Mouse (Mus musculus) limb, embryonic 12.5 days (tissue): ENCODE results near the gene Fam136a. TPM values are rescaled to one million over a fixed set of nuclear protein-coding genes. Genes with fewer than 3 reads are reported as not detected.
"Not testable (repeated sequence)": the region's sequence is repeated elsewhere in the genome, so short reads cannot be mapped to it uniquely, and the experiment has no call there.

Source experiments
- ATAC-seq: fragments of 200-750 bp; cut with Nextera tagmentation; 2 replicates; pipeline ENCODE4 v1.8.0; 2017; ENCODE audit warnings: low read depth, moderate TSS enrichment; ENCODE audit not compliant: insufficient number of reproducible peaks, insufficient read depth, low FRiP score, low TSS enrichment
- H3K27ac ChIP-seq: fragments of 300-500 bp; sonication (generic); 2 replicates; pipeline ENCODE4 v1.5.1; 2016; ENCODE audit warnings: mild to moderate bottlenecking, moderate library complexity
- H3K27me3 ChIP-seq: fragments of 300-500 bp; sonication (generic); 2 replicates; pipeline ENCODE4 v1.6.1; 2016; ENCODE audit warnings: mild to moderate bottlenecking, moderate library complexity
- H3K36me3 ChIP-seq: fragments of 300-500 bp; sonication (generic); 2 replicates; pipeline ENCODE4 v1.6.1; 2016; ENCODE audit warnings: mild to moderate bottlenecking, moderate library complexity
- H3K4me1 ChIP-seq: fragments of 300-500 bp; sonication (generic); replicated peaks from 2 replicates; pipeline ENCODE4 v1.6.1; 2016
- H3K4me2 ChIP-seq: fragments of 300-500 bp; sonication (generic); 2 replicates; pipeline ENCODE4 v1.6.1; 2016; ENCODE audit warnings: mild to moderate bottlenecking, moderate library complexity
- H3K4me3 ChIP-seq: fragments of 300-500 bp; sonication (generic); replicated peaks from 2 replicates; pipeline ENCODE4 v1.5.1; 2016; ENCODE audit warnings: mild to moderate bottlenecking
- H3K9ac ChIP-seq: fragments of 300-500 bp; sonication (generic); replicated peaks from 2 replicates; pipeline ENCODE4 v1.6.1; 2016; ENCODE audit warnings: mild to moderate bottlenecking, moderate library complexity
- H3K9me3 ChIP-seq: fragments of 300-500 bp; sonication (generic); 2 replicates; pipeline ENCODE4 v1.6.1; 2016; ENCODE audit warnings: mild to moderate bottlenecking, moderate library complexity
- WGBS: fragments of 180-500 bp; shearing (Covaris S2); methylation state at CpG from one replicate; pipeline ENCODE4 v1.1.7; 2016; 5-methylcytosine and 5-hydroxymethylcytosine counted together
- polyA plus RNA-seq: library from polyadenylated mRNA; unstranded; fragments of >200 nt; fragmentation: Nextera tagmentation; extraction: Ambion mirVana; gene quantifications from 2 replicates; pipeline ENCODE4 v1.2.1, GENCODE M21; 2016

Fam136a gene
- polyA plus RNA-seq, 1 experiment from 2014 or later = 145 TPM

DNA sequence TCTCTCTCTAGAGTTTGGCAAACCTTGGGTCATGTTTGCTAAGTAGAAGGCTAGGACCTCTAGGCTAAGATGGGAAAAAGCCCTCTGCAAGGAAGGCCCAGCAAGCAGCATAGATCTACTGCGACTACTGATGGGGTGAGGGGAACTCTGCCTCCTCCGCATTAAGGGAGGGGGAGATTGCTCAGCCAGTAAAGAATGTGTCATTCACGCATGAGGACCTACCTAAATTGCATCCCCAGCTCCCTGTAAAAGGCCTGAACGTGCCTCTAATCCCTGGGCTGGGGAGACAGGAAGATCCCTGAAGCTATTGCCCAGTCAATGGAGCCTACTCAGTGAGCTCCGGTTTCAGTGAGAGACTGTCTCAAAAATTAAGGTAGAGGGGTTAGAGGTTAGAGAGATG lies 29.6 kb upstream of the Fam136a start:
- ATAC-seq = no peak
- no peaks in the 10 kb centered on the region for H3K36me3 ChIP-seq
- H3K4me1 ChIP-seq = no peaks in the 10 kb centered on the region
- WGBS = 70% methylated on average over 5 of the region's 5 CpGs
- no peak overlapping the region for H3K4me2 ChIP-seq
- no peak overlapping the region for H3K27ac ChIP-seq
- no peaks in the 10 kb centered on the region for H3K27me3 ChIP-seq
- no peak overlapping the region for H3K9ac ChIP-seq
- no peak overlapping the region for H3K4me3 ChIP-seq
- 0 out of 2 replicates have a peak, but pooled peaks cover 3% of the 10 kb centered on the region for H3K9me3 ChIP-seq

DNA sequence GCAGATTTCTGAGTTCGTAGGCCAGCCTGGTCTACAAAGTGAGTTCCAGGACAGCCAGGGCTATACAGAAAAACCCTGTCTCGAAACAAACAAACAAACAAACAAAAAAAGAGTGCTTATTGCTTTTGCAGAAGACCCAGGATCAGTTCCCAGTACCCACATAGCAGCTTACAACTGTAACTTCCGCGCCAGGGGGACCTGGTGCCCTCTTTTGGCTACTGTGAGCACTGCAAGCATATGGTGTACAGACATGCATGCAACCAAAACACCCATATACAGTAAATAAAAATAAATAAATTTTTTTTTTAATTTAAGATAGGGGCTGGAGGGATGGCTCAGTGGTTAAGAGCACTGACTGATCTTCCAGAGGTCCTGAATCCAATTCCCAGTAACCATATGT lies 29.1 kb upstream of the Fam136a start:
- not testable (repeated sequence) for H3K9me3 ChIP-seq, H3K9ac ChIP-seq, H3K4me2 ChIP-seq, H3K27me3 ChIP-seq, H3K27ac ChIP-seq, ATAC-seq, H3K4me1 ChIP-seq, H3K4me3 ChIP-seq, H3K36me3 ChIP-seq
- 91% methylated on average over 4 of the region's 4 CpGs for WGBS

- Histone ChIP-seq H3K36me3 (no peaks in the 10 kb centered on the region), H3K9ac (no peak overlapping the region), H3K4me2 (no peak overlapping the region; the same call in 1 of the 2 replicates), H3K4me1 (peaks cover 10% of the 10 kb centered on the region; the same call in 1 of the 2 replicates), H3K9me3 (no peaks in the 10 kb centered on the region), H3K4me3 (no peak overlapping the region), H3K27ac (no peak overlapping the region), H3K27me3 (no peaks in the 10 kb centered on the region)
- ATAC-seq = no peak
- WGBS = 39% methylated on average over 7 of the region's 7 CpGs
These were observed 21.8 kb upstream of the Fam136a start for GRCm38 (mm10) chr6:86343656-86344055.

GRCm38 (mm10) chr6:86346063-86346462 lies 19.4 kb upstream of the Fam136a start:
- no peak overlapping the region for H3K27ac ChIP-seq
- no peaks in the 10 kb centered on the region for H3K36me3 ChIP-seq
- whole genome bisulfite sequencing = 64% methylated on average over 2 of the region's 2 CpGs
- no peak for ATAC-seq
- H3K4me1 ChIP-seq = peaks cover 10% of the 10 kb centered on the region; the same call in 1 of the 2 replicates
- no peak overlapping the region for H3K4me2 ChIP-seq
- H3K27me3 ChIP-seq = no peaks in the 10 kb centered on the region
- H3K4me3 ChIP-seq = no peak overlapping the region
- no peak overlapping the region for H3K9ac ChIP-seq
- H3K9me3 ChIP-seq = no peaks in the 10 kb centered on the region

DNA sequence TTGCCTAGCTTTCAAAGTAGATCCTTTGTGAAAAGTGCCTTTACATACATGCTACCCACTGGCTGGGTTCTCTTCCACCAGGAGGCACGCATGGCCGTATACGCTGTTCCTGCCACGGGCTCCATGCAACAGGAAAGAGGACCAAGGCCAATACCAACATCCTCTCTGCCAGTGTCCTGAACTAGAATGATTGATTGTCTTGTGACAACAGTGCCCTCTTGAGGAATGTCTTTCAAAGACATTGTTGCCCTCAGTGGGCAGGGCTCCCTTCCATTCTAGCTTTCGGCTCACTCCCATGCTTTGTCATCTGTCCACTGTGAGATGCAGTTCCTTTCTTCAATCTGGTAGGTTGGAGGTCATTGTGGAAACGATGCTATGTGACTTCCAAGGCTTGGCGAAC lies 16.2 kb upstream of the Fam136a start:
- WGBS = 74% methylated on average over 7 of the region's 7 CpGs
- no peak overlapping the region for H3K9ac ChIP-seq
- ATAC-seq = no peak
- no peak overlapping the region for H3K27ac ChIP-seq
- H3K9me3 ChIP-seq = no peaks in the 10 kb centered on the region
- no peaks in the 10 kb centered on the region for H3K36me3 ChIP-seq
- H3K4me3 ChIP-seq = no peak overlapping the region
- H3K4me2 ChIP-seq = no peak overlapping the region
- peaks cover 4% of the 10 kb centered on the region; the same call in 1 of the 2 replicates for H3K4me1 ChIP-seq
- H3K27me3 ChIP-seq = no peaks in the 10 kb centered on the region

DNA sequence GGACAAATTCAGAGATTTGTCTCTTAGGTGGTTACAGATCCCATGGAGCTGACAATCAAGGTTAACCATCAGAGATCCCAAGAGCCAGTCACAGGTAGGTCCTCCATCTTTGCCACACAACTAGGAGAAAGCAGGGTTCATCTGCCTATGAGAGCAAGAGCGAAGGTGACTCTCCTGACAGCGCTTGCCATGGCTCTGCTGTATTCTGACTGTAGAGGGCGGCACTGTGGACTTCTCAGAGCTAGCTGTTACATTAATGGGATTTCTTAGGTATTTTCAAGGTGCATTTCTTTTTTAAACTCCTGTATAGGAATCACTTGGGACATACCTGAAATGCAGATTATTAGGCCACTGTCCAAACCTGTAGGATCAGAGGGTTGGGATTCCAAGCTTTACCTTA lies 10.5 kb upstream of the Fam136a start:
- WGBS = 54% methylated on average over 3 of the region's 3 CpGs
- Histone ChIP-seq H3K27ac (no peak overlapping the region), H3K4me2 (no peak overlapping the region), H3K4me3 (no peak overlapping the region), H3K9ac (no peak overlapping the region), H3K27me3 (no peaks in the 10 kb centered on the region), H3K36me3 (no peaks in the 10 kb centered on the region), H3K9me3 (no peaks in the 10 kb centered on the region), H3K4me1 (no peaks in the 10 kb centered on the region)
- no peak for ATAC-seq

GRCm38 (mm10) chr6:86356956-86357355 lies 8.5 kb upstream of the Fam136a start:
- H3K4me1 ChIP-seq = no peaks in the 10 kb centered on the region
- H3K27ac ChIP-seq = no peak overlapping the region
- H3K4me3 ChIP-seq = no peak overlapping the region
- no peak overlapping the region for H3K9ac ChIP-seq
- no peak for ATAC-seq
- H3K9me3 ChIP-seq = no peaks in the 10 kb centered on the region
- H3K36me3 ChIP-seq = no peaks in the 10 kb centered on the region
- H3K27me3 ChIP-seq = no peaks in the 10 kb centered on the region
- 83% methylated on average over 9 of the region's 9 CpGs for WGBS
- no peak overlapping the region for H3K4me2 ChIP-seq

DNA sequence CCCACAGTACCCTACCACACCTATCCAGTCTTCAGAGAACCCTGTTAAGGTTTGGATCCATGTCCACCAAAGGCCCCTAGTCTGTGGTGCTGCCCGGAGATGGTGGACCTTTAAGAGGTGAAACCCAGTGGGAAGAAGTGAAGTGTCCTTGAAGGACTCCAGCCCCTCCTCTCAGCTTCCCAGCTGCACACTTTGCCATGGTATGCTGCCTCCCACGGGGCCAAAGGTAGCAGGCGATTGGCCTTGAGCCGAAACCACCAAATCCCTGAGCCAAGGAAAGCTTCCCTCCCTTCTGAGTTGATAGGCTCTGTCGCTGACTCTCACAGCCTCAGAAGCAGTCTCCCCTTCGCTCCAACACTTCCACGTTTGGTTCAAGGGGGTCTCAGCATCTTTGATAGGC lies 4.8 kb upstream of the Fam136a start:
- WGBS = 60% methylated on average over 7 of the region's 7 CpGs

DNA sequence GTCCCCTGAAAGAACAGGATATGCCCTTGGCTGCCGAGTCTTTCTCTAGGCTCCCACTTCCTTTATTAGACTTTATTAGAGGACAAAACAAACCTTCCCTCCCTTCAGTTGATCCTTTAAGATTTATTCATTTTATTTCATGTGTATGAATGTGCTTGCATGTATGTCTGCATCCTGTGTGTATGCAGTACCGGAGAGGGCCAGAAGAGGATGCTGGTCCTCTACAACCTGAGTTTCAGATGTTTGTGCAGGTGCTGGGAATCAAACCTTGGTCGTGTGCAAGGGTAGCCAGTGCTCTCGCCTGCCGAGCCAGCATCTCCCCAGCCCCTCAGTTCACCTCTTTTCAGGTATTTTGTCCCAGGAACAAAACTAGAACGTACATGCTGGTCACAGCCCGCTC lies 4.1 kb upstream of the Fam136a start:
- H3K4me3 ChIP-seq = no peak overlapping the region
- no peak for ATAC-seq
- no peak overlapping the region for H3K9ac ChIP-seq
- H3K27me3 ChIP-seq = no peaks in the 10 kb centered on the region
- no peak overlapping the region for H3K27ac ChIP-seq
- H3K36me3 ChIP-seq = no peaks in the 10 kb centered on the region
- H3K9me3 ChIP-seq = no peaks in the 10 kb centered on the region
- 82% methylated on average over 7 of the region's 7 CpGs for WGBS
- H3K4me1 ChIP-seq = peaks cover 3% of the 10 kb centered on the region
- no peak overlapping the region for H3K4me2 ChIP-seq

More for the DNA sequence above, 4.8 kb upstream of the Fam136a start:
- H3K36me3 ChIP-seq = no peaks in the 10 kb centered on the region
- H3K27me3 ChIP-seq = no peaks in the 10 kb centered on the region
- no peak for ATAC-seq
- no peak overlapping the region for H3K4me3 ChIP-seq
- no peak overlapping the region for H3K4me2 ChIP-seq
- H3K4me1 ChIP-seq = no peaks in the 10 kb centered on the region
- no peak overlapping the region for H3K9ac ChIP-seq
- no peaks in the 10 kb centered on the region for H3K9me3 ChIP-seq
- H3K27ac ChIP-seq = no peak overlapping the region

- Histone ChIP-seq H3K36me3 (peaks cover 22% of the 10 kb centered on the region), H3K9ac (peak overlapping the region; percentile 57), H3K27ac (no peak overlapping the region), H3K4me2 (peak overlapping the region; percentile 85), H3K4me3 (peak overlapping the region; percentile 69), H3K9me3 (no peaks in the 10 kb centered on the region), H3K27me3 (no peaks in the 10 kb centered on the region), H3K4me1 (peaks cover 7% of the 10 kb centered on the region)
- WGBS = 5% methylated on average over 17 of the region's 17 CpGs
- peak; percentile 11; the same call in 1 of the 2 replicates for ATAC-seq
These were observed 854 bp upstream of the Fam136a start for GRCm38 (mm10) chr6:86364442-86365141.

DNA sequence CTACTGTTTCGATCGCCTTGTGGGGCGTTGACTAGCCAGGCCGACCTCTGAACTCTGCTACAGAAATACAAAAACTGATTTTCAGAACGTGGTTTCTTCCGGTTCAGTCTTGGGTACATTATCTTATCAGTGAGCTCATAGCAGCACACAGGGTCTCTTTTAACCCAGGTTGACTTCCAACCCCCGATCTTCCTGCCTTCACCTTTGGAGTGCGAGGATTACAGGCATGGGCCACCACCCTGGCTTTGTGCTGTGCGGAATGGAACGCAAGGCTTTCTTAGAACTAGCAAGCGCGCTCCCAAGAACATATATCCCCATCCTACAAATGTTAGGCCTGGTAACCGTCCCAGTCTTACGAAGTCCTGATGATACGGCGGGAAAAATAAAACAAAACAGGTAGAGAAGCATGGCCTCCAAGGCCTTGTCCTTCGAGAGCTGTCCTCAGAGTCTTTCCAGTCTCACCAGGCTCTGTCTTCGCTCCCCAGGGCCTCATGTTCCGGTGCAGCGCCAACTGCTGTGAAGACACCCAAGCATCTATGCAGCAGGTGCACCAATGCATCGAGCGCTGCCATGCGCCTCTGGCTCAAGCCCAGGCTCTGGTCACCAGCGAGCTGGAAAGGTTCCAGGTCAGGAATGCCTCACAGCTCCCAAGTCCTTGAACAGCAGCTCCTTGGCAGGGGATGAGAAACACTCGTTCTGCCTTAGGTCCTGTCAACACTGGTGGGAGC lies 843 bp downstream of the Fam136a start:
- 50% methylated on average over 25 of the region's 25 CpGs for WGBS
- Histone ChIP-seq H3K9me3 (no peaks in the 10 kb centered on the region), H3K36me3 (peaks cover 24% of the 10 kb centered on the region), H3K9ac (peak overlapping the region; percentile 76), H3K4me3 (peak overlapping the region; percentile 69), H3K27ac (peak overlapping the region; percentile 59), H3K4me1 (peaks cover 14% of the 10 kb centered on the region), H3K27me3 (no peaks in the 10 kb centered on the region), H3K4me2 (peak overlapping the region; percentile 85)
- no peak for ATAC-seq
